Mouse (Mus musculus) heart, postnatal 0 days (tissue): ENCODE measurements around the gene 4930486L24Rik. TPM values are rescaled to one million over a fixed set of nuclear protein-coding genes. Genes with fewer than 3 reads are reported as not detected.
"Not testable (repeated sequence)": the region's sequence is repeated elsewhere in the genome, so short reads cannot be mapped to it uniquely, and the experiment has no call there.

ENCODE experiments used
- ATAC-seq: fragments of 200-750 bp; cut with Nextera tagmentation; 2 replicates; pipeline ENCODE4 v1.8.0; 2017; ENCODE audit warnings: low read depth, moderate number of reproducible peaks, moderate library complexity; ENCODE audit not compliant: insufficient read depth
- DNase-seq: peaks from one replicate; pipeline ENCODE4 v3.0.0-alpha.2; 2016; ENCODE audit warnings: low spot score
- H3K27ac ChIP-seq: fragments of 300-500 bp; sonication (generic); 2 replicates; pipeline ENCODE4 v1.5.1; 2014; ENCODE audit warnings: low read depth, mild to moderate bottlenecking
- H3K27me3 ChIP-seq: fragments of 300-500 bp; sonication (generic); 2 replicates; pipeline ENCODE4 v1.6.1; 2014; ENCODE audit warnings: low read length, mixed read lengths; ENCODE audit not compliant: control insufficient read depth, insufficient read depth
- H3K36me3 ChIP-seq: fragments of 300-500 bp; sonication (generic); replicated peaks from 2 replicates; pipeline ENCODE4 v1.6.1; 2014; ENCODE audit warnings: low read length, mixed read lengths; ENCODE audit not compliant: control insufficient read depth, insufficient read depth
- H3K4me1 ChIP-seq: fragments of 300-500 bp; sonication (generic); 2 replicates; pipeline ENCODE4 v1.6.1; 2014; ENCODE audit warnings: antibody characterized with exemption; ENCODE audit not compliant: control insufficient read depth, insufficient read depth
- H3K4me2 ChIP-seq: fragments of 300-500 bp; sonication (generic); 2 replicates; pipeline ENCODE4 v1.6.1; 2014; ENCODE audit warnings: low read depth, mild to moderate bottlenecking, low read length, moderate library complexity
- H3K4me3 ChIP-seq: fragments of 300-500 bp; sonication (generic); 2 replicates; pipeline ENCODE4 v1.5.1; 2014; ENCODE audit warnings: low read depth, low read length
- H3K9ac ChIP-seq: fragments of 300-500 bp; sonication (generic); replicated peaks from 2 replicates; pipeline ENCODE4 v1.6.1; 2014; ENCODE audit warnings: low read depth, low read length, mixed read lengths
- H3K9me3 ChIP-seq: fragments of 300-500 bp; sonication (generic); replicated peaks from 2 replicates; pipeline ENCODE4 v1.6.1; 2016; ENCODE audit warnings: low read length; ENCODE audit not compliant: control insufficient read depth
- CTCF ChIP-seq: IDR thresholded peaks from 2 replicates; pipeline ENCODE4 v1.5.1; 2016; ENCODE audit warnings: antibody characterized with exemption, control low read depth, low read depth
- EP300 ChIP-seq: IDR thresholded peaks from 2 replicates; pipeline ENCODE4 v1.6.1; 2016; ENCODE audit warnings: antibody characterized with exemption, low read depth
- WGBS: fragments of 180-500 bp; shearing (Covaris S2); extraction: QIAGEN DNeasy Blood & Tissue Kit; methylation state at CpG from one replicate; pipeline ENCODE4 v1.1.7; 2014; 5-methylcytosine and 5-hydroxymethylcytosine counted together
- polyA plus RNA-seq: library from polyadenylated mRNA; unstranded; fragments of >200 nt; fragmentation: Nextera tagmentation; extraction: Ambion mirVana; gene quantifications from 2 replicates; pipeline ENCODE4 v1.2.1, GENCODE M21; 2015
- total RNA-seq: library from RNA; depleted of rRNA; stranded (reverse); fragments of >200 nt; gene quantifications from 2 replicates; pipeline ENCODE4 v1.2.3, GENCODE M21; 2014; ENCODE audit warnings: low replicate concordance; rRNA removed

The 4930486L24Rik gene
- 0.08 TPM in 1 of 2 replicates, not detected in the other for total RNA-seq
- polyA plus RNA-seq, result not detected in 2 replicates

DNA sequence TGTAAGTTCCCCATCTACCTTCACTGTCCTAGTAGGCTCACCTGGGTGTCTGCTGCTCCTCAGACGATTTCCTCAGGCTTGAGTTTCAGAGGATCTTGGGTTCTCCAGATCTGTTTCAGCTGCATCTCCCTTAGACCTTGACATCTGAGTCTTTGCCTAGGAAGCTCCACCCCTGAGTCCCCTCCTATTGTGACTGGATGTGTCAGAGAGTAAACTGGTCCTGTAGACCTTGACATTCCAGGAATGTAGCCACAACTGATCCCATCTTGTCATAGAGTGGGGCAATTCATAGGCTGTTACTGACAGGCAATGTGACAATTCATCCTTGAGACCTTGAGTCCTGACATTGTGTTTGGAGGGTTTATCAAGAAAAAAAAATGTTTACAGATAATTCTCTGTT lies at the start of gene 4930486L24Rik:
Gene 4930486L24Rik (minus strand): TSS at position 195 of the 400 bp plus-strand sequence.
- Histone ChIP-seq H3K4me1 (no peaks in the 10 kb centered on the region), H3K9ac (no peak within 1 kb of the TSS), H3K27me3 (no peaks in the 10 kb centered on the region), H3K4me3 (no peak within 1 kb of the TSS), H3K27ac (no peak within 1 kb of the TSS), H3K4me2 (no peak within 1 kb of the TSS), H3K36me3 (no peaks in the 10 kb centered on the region), H3K9me3 (no peaks in the 10 kb centered on the region)
- 55% methylated on average over 1 of the region's 1 CpGs for WGBS
- TF ChIP-seq CTCF (no peak), EP300 (no peak)
- DNase-seq, result no peak
- ATAC-seq, result no peak

DNA sequence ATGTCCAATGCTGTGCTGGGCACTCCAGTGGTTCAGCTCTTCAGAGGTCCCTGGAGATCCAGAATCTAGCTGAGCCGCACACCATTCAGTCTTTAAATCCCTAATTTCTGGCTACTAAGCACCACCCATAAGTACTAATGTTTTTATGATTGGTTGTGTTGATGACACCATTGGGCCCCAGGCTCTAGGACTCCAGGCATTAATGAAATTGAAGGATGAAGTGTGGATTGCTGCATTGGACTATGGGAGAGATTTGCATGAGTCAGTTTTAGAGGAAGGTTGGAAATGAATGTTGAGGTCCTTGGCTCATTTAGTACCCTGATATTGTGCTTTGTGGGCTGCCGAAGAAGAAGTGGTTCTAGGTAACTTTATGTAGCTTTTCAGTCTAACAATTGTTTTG lies 40.5 kb upstream of the 4930486L24Rik start, which contains the start of gene Tpbpb:
Gene Tpbpb (minus strand): TSS at position 101 of the 400 bp plus-strand sequence.
- H3K9ac ChIP-seq, H3K4me2 ChIP-seq, H3K4me1 ChIP-seq, ATAC-seq, H3K27ac ChIP-seq, H3K4me3 ChIP-seq, DNase-seq, H3K27me3 ChIP-seq, H3K36me3 ChIP-seq, H3K9me3 ChIP-seq: not testable (repeated sequence)
- 76% methylated on average over 2 of the region's 2 CpGs for WGBS

DNA sequence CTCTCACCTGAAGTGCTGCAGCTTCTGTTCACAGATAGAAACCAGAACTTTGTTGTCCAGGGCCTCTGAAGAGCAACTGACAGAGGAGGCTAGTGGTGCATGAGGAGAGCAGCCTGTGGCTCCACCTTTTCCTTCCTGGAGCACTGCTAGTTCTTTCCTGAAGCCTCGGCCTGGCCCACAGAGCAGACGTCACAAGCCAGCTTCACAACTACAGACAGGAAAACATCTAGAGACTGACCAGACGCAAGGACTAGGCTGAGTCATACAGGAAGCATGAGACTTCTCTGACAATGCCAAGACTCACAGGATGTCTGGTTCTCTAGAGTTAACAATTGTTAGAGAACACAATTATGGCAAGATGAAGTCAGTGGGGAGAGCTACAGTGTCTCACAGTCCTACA lies 33.1 kb upstream of the 4930486L24Rik start, which contains the start of gene Ctla2b:
Gene Ctla2b (minus strand): TSS at position 120 of the 400 bp plus-strand sequence.
- no peak within 1 kb of the TSS for H3K9ac ChIP-seq
- no peaks in the 10 kb centered on the region for H3K27me3 ChIP-seq
- no peak within 1 kb of the TSS for H3K4me3 ChIP-seq
- no peaks in the 10 kb centered on the region for H3K36me3 ChIP-seq
- 42% methylated on average over 3 of the region's 3 CpGs for WGBS
- H3K27ac ChIP-seq, result peak within 1 kb of the TSS; percentile 63
- TF ChIP-seq CTCF, result no peak
- peak; percentile 97 for TF ChIP-seq EP300
- no peaks in the 10 kb centered on the region for H3K4me1 ChIP-seq
- 0 out of 2 replicates have a peak, but pooled peaks cover 3% of the 10 kb centered on the region for H3K9me3 ChIP-seq
- H3K4me2 ChIP-seq, result no peak within 1 kb of the TSS
- DNase-seq (peak; percentile 76), ATAC-seq (peak; percentile 96)

DNA sequence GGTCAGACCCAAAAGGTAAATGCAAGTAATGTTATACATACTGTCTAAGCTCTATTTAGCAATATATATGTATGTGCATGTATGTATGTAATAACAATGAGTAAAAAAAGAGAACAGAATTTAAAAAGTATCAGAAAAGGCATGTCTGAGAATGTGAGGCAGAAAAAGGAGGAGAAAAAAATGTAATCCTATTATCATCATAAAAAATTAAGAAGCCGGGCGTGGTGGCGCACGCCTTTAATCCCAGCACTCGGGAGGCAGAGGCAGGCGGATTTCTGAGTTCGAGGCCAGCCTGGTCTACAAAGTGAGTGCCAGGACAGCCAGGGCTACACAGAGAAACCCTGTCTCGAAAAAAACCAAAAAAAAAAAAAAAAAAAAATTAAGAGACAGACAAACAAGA lies 32.5 kb upstream of the 4930486L24Rik start, which contains the start of gene Gm49392:
Gene Gm49392 (minus strand): TSS at position 101 of the 400 bp plus-strand sequence.
- H3K9ac ChIP-seq, H3K9me3 ChIP-seq, H3K4me1 ChIP-seq, ATAC-seq, H3K4me2 ChIP-seq, H3K36me3 ChIP-seq, H3K27me3 ChIP-seq, H3K4me3 ChIP-seq, DNase-seq: not testable (repeated sequence)
- peak within 1 kb of the TSS; percentile 63 for H3K27ac ChIP-seq
- 82% methylated on average over 8 of the region's 8 CpGs for WGBS

- TF ChIP-seq CTCF, result no peak
- no peak for TF ChIP-seq EP300
- Histone ChIP-seq H3K9me3 (0 out of 2 replicates have a peak, but pooled peaks cover 3% of the 10 kb centered on the region), H3K36me3 (no peaks in the 10 kb centered on the region), H3K27ac (no peak overlapping the region), H3K4me1 (no peaks in the 10 kb centered on the region), H3K4me3 (no peak overlapping the region), H3K4me2 (no peak overlapping the region), H3K27me3 (no peaks in the 10 kb centered on the region), H3K9ac (no peak overlapping the region)
- no peak for DNase-seq
- ATAC-seq, result no peak
Measured at GRCm38 (mm10) chr13:60895406-60896160, 31.3 kb upstream of the 4930486L24Rik start.

- Histone ChIP-seq H3K9ac (no peak overlapping the region), H3K4me2 (no peak overlapping the region), H3K4me1 (no peaks in the 10 kb centered on the region), H3K9me3 (0 out of 2 replicates have a peak, but pooled peaks cover 3% of the 10 kb centered on the region), H3K27me3 (no peaks in the 10 kb centered on the region), H3K36me3 (no peaks in the 10 kb centered on the region), H3K27ac (no peak overlapping the region), H3K4me3 (no peak overlapping the region)
- WGBS, result 70% methylated on average over 1 of the region's 1 CpGs
- ATAC-seq (no peak), DNase-seq (no peak)
- TF ChIP-seq CTCF (no peak), EP300 (no peak)
Measured at GRCm38 (mm10) chr13:60892301-60892700, 28.0 kb upstream of the 4930486L24Rik start.
